8 mouse cellular contexts compared by ENCODE assay signal in the genomic region with DNA sequence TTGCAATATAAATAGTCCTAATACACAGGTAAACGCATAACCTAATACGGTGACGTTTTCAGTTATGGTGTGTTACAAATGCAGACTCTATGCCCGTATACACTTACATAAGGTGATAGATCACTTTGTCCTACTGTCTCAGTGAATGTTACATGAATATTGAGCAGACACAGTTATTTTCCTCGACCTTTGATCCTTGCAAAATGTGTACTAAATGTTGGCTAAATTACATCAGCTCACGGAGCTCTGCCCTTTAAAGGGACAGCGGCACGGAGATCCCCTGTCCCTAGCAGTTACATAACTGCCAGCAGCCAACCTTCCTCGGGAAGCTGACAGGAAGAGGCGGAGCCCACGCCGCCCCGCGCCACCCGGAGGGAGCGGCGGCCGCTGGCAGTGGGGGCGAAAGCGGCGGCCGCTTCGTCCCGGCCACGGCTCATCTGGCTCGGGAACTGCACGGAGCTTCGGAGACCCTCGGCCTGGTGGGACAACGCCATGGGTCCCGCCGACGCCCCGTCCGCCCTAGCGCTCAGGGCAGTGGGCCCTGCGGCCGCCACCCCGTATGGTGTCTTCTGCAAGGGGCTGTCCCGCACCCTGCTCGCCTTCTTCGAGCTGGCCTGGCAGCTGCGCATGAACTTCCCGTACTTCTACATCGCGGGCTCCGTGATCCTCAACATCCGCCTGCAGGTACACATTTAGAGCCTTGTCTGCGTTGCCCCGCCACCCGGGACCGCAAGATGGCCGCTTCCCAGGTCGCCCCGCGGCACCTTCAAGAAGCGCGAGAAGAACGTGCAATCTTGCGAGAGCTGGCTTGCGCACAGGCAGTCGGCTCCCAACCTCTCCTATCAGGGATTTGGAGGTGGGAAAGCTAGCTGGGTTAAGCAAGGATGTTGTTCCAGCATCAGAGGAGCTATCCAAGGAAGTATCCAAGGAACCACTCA. TPM values are rescaled to one million over a fixed set of nuclear protein-coding genes. Genes with fewer than 3 reads are reported as not detected.
DNase-seq lines count a peak whose midpoint lies in the region; ATAC-seq and TF ChIP-seq lines count a peak whose summit lies in the region.

No protein-coding gene starts in this region.

- peak overlapping the region; percentile 68 for H3K4me2 ChIP-seq in hindbrain, embryonic 13.5 days

- H3K9me3 ChIP-seq in hindbrain, embryonic 13.5 days: no peaks in the 10 kb centered on the region

- H3K9ac ChIP-seq in hindbrain, embryonic 13.5 days: peak overlapping the region; percentile 93

- POLR2A ChIA-PET in Patski (lab: Charles Lee): no interaction called here

- peak overlapping the region; percentile 69 for H3K4me3 ChIP-seq in hindbrain, embryonic 13.5 days

- no peak for TF ChIP-seq CTCF in Patski (IDR thresholded peaks at IDR 0.05)

- peaks cover 7% of the 10 kb centered on the region; the same call in 1 of the 2 replicates for H3K36me3 ChIP-seq in hindbrain, embryonic 13.5 days

- no peaks in the 10 kb centered on the region for H3K27me3 ChIP-seq in Patski
- H3K27me3 ChIP-seq in hindbrain, embryonic 13.5 days: no peaks in the 10 kb centered on the region

- 1% methylated on average over 62 of the region's 62 CpGs for WGBS in hindbrain, embryonic 13.5 days

- CTCF ChIA-PET in Patski (lab: Charles Lee): no interaction called here

- H3K27ac ChIP-seq in hindbrain, embryonic 13.5 days: peak overlapping the region; percentile 100

- peaks cover 5% of the 10 kb centered on the region; the same call in 1 of the 2 replicates for H3K4me1 ChIP-seq in hindbrain, embryonic 13.5 days (replicated peaks)

- peak; percentile 89 for DNase-seq in Patski (ENCODE audit: low read depth, low spot score)
- peak; percentile 96 to 97 for DNase-seq in cerebellum, postnatal 14 days
- DNase-seq in frontal cortex, postnatal 14 days (ENCODE audit: low spot score in 2 of 2): peak; percentile 86 to 88
- DNase-seq in layer of hippocampus, postnatal 25 days (ENCODE audit: extremely low spot score in 1 of 2, low spot score in 1 of 2): peak; percentile 80 to 82
- peak; percentile 92 for DNase-seq in lung, postnatal 25 days (ENCODE audit: low spot score)
- peak; percentile 95 for DNase-seq in retina, embryonic 14.5 days (ENCODE audit: low spot score)
- DNase-seq in thymus, postnatal 4 days: peak; percentile 86

- ATAC-seq in Patski: peak; percentile 99
- ATAC-seq in hindbrain, embryonic 13.5 days (ENCODE audit: low FRiP score): peak; percentile 98

- in situ Hi-C loops in Patski (cut with MboI; ENCODE audit: low pct_unique_long_range_greater_than_20kb): no loop called here

RNA-seq across cellular contexts. Expression of a gene that starts 0.5 kb away (rescaled TPM):
- 61.8 TPM for polyA plus RNA-seq in Patski (2021)
- 133 and 138 TPM in 2 replicates for polyA plus RNA-seq in hindbrain, embryonic 13.5 days (2015; fragmentation: Nextera tagmentation; extraction: Ambion mirVana)
- 10 to 100 TPM; 86.2 to 92.9 TPM for total RNA-seq in layer of hippocampus, postnatal 25 days (2021)

RNA-seq across cellular contexts. Expression of a gene that starts 49.6 kb away (rescaled TPM):
- polyA plus RNA-seq in Patski (2021): not detected
- polyA plus RNA-seq in hindbrain, embryonic 13.5 days (2015; fragmentation: Nextera tagmentation; extraction: Ambion mirVana): not detected in 2 replicates
- not detected for total RNA-seq in layer of hippocampus, postnatal 25 days (2021)

Comparison
In these comparisons a context has a peak if more than half of its experiments do, and no peak if none do; other contexts are left out.
1. Peak in every context shown above with its lines: DNase-seq, ATAC-seq, H3K4me3 ChIP-seq and H3K27ac ChIP-seq.